Mouse (Mus musculus) kidney, adult 2 months (tissue): Measurements from ENCODE around the gene Arhgef28.

Experiments used
- CTCF ChIP-seq: fragments of 200-500 bp; conservative IDR thresholded peaks from 2 replicates; pipeline ENCODE4 v1.5.1; 2011; ENCODE audit warnings: low read depth, mild to moderate bottlenecking, control low read depth, low read length, moderate library complexity, mixed read lengths; ENCODE audit not compliant: insufficient read depth, insufficient read length
- POLR2A ChIP-seq: fragments of 200-500 bp; IDR thresholded peaks from one replicate; pipeline ENCODE4 v1.6.1; 2011; ENCODE audit warnings: low read depth, low read length, control low read depth

DNA sequence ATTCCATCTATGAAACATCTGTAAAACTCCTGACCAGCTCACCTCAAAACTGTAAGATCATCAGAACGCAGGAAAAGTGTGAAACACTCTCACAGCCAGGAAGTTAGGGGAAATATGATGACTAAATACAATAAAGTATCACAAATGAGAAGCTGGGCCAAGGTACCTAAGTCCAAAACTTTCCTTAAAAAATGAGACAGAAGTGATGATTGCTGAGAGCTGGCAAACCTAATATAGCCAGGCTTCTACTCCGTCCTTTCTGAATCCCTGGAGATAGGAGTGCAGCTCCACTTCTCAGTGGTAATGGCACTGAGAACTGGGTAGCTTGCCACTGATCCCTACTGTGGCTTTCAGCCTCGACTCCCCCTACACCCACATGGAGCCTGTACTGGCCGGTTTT lies 184.3 kb downstream of the Arhgef28 start:
- TF ChIP-seq CTCF (no peak), POLR2A (no peak)
